Mouse (Mus musculus): ENCODE data around the gene Rnf19b. TPM values are rescaled to one million over a fixed set of nuclear protein-coding genes. Genes with fewer than 3 reads are reported as not detected.

The Rnf19b gene
- polyA plus RNA-seq (2021; fragmentation: Nextera tagmentation) = 4.0 and 5.0 TPM in 2 replicates
- long read RNA-seq, experiment 1, partial matches to known transcripts = 4 of 7 reads
- long read RNA-seq, experiment 1, other reads (novel, unspliced or antisense) = 3 of 7 reads
- long read RNA-seq, experiment 2, partial matches to known transcripts = 1 of 4 reads
- long read RNA-seq, experiment 2, other reads (novel, unspliced or antisense) = 0 of 4 reads

GRCm38 (mm10) chr4:129058207-129059092 lies at the start of gene Rnf19b:
TSS of gene Rnf19b (plus strand) at chr4:129058271.

GRCm38 (mm10) chr4:129105356-129105755 lies 47.3 kb downstream of the Rnf19b start, which contains the start of gene Tmem54:
TSS of gene Tmem54 (plus strand) at chr4:129105548.

GRCm38 (mm10) chr4:129121569-129122086 lies 63.6 kb downstream of the Rnf19b start, which contains the start of gene Hpca:
TSS of gene Hpca (minus strand) at chr4:129122036.

Other genes starting within 250 kb of the Rnf19b start
- 4.8 and 7.2 TPM in 2 replicates for gene Trim62, start 174.7 kb upstream of the Rnf19b start, polyA plus RNA-seq (2021; fragmentation: Nextera tagmentation)
- 5.8 and 6.2 TPM in 2 replicates for gene Azin2, start 95.8 kb upstream of the Rnf19b start, polyA plus RNA-seq (2021; fragmentation: Nextera tagmentation)
- 30.3 and 35.0 TPM in 2 replicates for gene Ak2, start 66.3 kb upstream of the Rnf19b start, polyA plus RNA-seq (2021; fragmentation: Nextera tagmentation)
- not detected in 2 replicates for gene Tmem54, start 47.3 kb downstream of the Rnf19b start, polyA plus RNA-seq (2021; fragmentation: Nextera tagmentation)
- gene Hpca, start 63.8 kb downstream of the Rnf19b start, polyA plus RNA-seq (2021; fragmentation: Nextera tagmentation) = 971 and 1,027 TPM in 2 replicates
- gene Fndc5, start 78.7 kb downstream of the Rnf19b start, polyA plus RNA-seq (2021; fragmentation: Nextera tagmentation) = 11.0 and 11.6 TPM in 2 replicates
- 7.7 and 9.4 TPM in 2 replicates for gene S100pbp, start 131.5 kb downstream of the Rnf19b start, polyA plus RNA-seq (2021; fragmentation: Nextera tagmentation)
- 57.2 and 58.5 TPM in 2 replicates for gene Yars, start 131.5 kb downstream of the Rnf19b start, polyA plus RNA-seq (2021; fragmentation: Nextera tagmentation)
- gene C77080, start 203.1 kb downstream of the Rnf19b start, polyA plus RNA-seq (2021; fragmentation: Nextera tagmentation) = 3.5 and 6.9 TPM in 2 replicates
- gene Sync, start 229.3 kb downstream of the Rnf19b start, polyA plus RNA-seq (2021; fragmentation: Nextera tagmentation) = 0.35 and 0.41 TPM in 2 replicates